Mouse (Mus musculus): ENCODE measurements at regions not wholly inside any gene's neighbourhood (a gene's known extent, or its start where the extent isn't known, plus 50 kb on each side); places are given as distances from the start of the nearest gene placed in this dataset.

- TF ChIP-seq EP300 (IDR thresholded peaks at IDR 0.05; ENCODE audit: low read depth) (no peak), CTCF (IDR thresholded peaks at IDR 0.05; ENCODE audit: low read depth) (no peak)
Measured at GRCm38 (mm10) chr3:58311104-58311685, 103.3 kb upstream of the Tsc22d2 start.

Data from liver, embryonic 14.5 days (tissue).